18 mouse cellular contexts compared by ENCODE assay signal in the genomic region with DNA sequence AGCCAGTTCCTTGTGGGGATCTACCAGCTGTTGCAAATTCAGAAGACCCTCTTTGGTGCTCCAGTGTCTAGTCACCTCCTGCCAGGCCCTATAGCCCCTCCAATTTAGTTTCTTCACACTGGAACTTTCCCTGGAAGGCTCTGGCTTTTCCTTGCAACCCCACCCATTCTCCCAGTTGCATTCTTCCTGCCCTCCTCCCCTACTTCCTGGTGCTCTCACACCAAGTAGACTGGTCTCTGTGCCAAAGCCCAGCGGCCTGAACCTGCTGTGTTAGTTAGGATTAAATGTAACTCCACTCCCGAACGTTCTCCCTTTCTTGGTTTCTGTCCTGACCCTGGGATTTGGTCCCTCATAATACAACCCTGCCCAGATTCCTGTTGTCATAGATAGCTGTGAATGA. TPM values are rescaled to one million over a fixed set of nuclear protein-coding genes. Genes with fewer than 3 reads are reported as not detected.
DNase-seq lines count a peak whose midpoint lies in the region; ATAC-seq and TF ChIP-seq lines count a peak whose summit lies in the region.
"Had no signal": no experiment of that assay in that cellular context is flagged by ENCODE, and none has a peak within 500 bp of the region (broad histone marks: within the 10 kb centered on the region; RNA-seq: fewer than 3 reads in every experiment).

No protein-coding gene starts in this region.

- no peaks in the 10 kb centered on the region for H3K27me3 ChIP-seq in hindbrain, embryonic 11.5 days (ENCODE audit: control insufficient read depth, insufficient read depth, low read length)
- no peaks in the 10 kb centered on the region for H3K27me3 ChIP-seq in hindbrain, embryonic 10.5 days (ENCODE audit: insufficient read depth, poor library complexity, severe bottlenecking)
- H3K27me3 ChIP-seq in limb, embryonic 13.5 days = no peaks in the 10 kb centered on the region
- H3K27me3 ChIP-seq in limb, embryonic 10.5 days (ENCODE audit: low read depth, poor library complexity, severe bottlenecking) = no peaks in the 10 kb centered on the region
- H3K27me3 ChIP-seq: embryonic facial prominence, embryonic 15.5 days had no signal

- no peak for ATAC-seq in hindbrain, embryonic 11.5 days (ENCODE audit: low FRiP score)
- no peak for ATAC-seq in limb, embryonic 13.5 days (ENCODE audit: low FRiP score, low read depth)
- ATAC-seq: CD4-positive, CD25-positive, alpha-beta regulatory T cell, adult 4 months had no signal

- WGBS in hindbrain, embryonic 11.5 days = 86% methylated on average over 3 of the region's 3 CpGs
- WGBS in hindbrain, embryonic 10.5 days = 80% methylated on average over 3 of the region's 3 CpGs
- 83% methylated on average over 3 of the region's 3 CpGs for WGBS in limb, embryonic 13.5 days
- WGBS in limb, embryonic 10.5 days = 88% methylated on average over 3 of the region's 3 CpGs

- no peak overlapping the region for H3K4me2 ChIP-seq in hindbrain, embryonic 11.5 days (replicated peaks; ENCODE audit: low read depth, low read length)
- H3K4me2 ChIP-seq in limb, embryonic 13.5 days (replicated peaks) = no peak overlapping the region
- H3K4me2 ChIP-seq: embryonic facial prominence, embryonic 15.5 days had no signal

- H3K9ac ChIP-seq in hindbrain, embryonic 11.5 days (ENCODE audit: low read depth, low read length) = peak overlapping the region; percentile 19; the same call in 1 of the 2 replicates
- H3K9ac ChIP-seq in limb, embryonic 13.5 days = 0 out of 2 replicates have a peak overlapping the region, but pooled peaks have one; percentile 25
- H3K9ac ChIP-seq: embryonic facial prominence, embryonic 15.5 days had no signal

- peaks cover 3% of the 10 kb centered on the region; the same call in 1 of the 2 replicates for H3K4me1 ChIP-seq in hindbrain, embryonic 11.5 days (replicated peaks; ENCODE audit: control insufficient read depth, insufficient read depth, low read length)
- H3K4me1 ChIP-seq in hindbrain, embryonic 10.5 days (replicated peaks) = peaks cover 28% of the 10 kb centered on the region
- peaks cover 21% of the 10 kb centered on the region for H3K4me1 ChIP-seq in limb, embryonic 13.5 days
- H3K4me1 ChIP-seq in limb, embryonic 10.5 days = peaks cover 31% of the 10 kb centered on the region

- H3K4me3 ChIP-seq in gastrocnemius, adult 2 months = peak overlapping the region; percentile 46
- H3K4me3 ChIP-seq in hindbrain, embryonic 11.5 days (ENCODE audit: low read depth, low read length) = no peak overlapping the region
- H3K4me3 ChIP-seq in hindbrain, embryonic 10.5 days = no peak overlapping the region
- no peak overlapping the region for H3K4me3 ChIP-seq in limb, embryonic 13.5 days
- no peak overlapping the region for H3K4me3 ChIP-seq in limb, embryonic 10.5 days
- H3K4me3 ChIP-seq: embryonic facial prominence, embryonic 15.5 days; forebrain, embryonic 10.5 days had no signal

- no peaks in the 10 kb centered on the region; the same call in 1 of the 2 replicates for H3K36me3 ChIP-seq in hindbrain, embryonic 11.5 days (ENCODE audit: control insufficient read depth, insufficient read depth, low read length)
- H3K36me3 ChIP-seq in hindbrain, embryonic 10.5 days = peaks cover 53% of the 10 kb centered on the region
- peaks cover 21% of the 10 kb centered on the region for H3K36me3 ChIP-seq in limb, embryonic 13.5 days
- H3K36me3 ChIP-seq in limb, embryonic 10.5 days = peaks cover 11% of the 10 kb centered on the region

- no peaks in the 10 kb centered on the region for H3K9me3 ChIP-seq in hindbrain, embryonic 11.5 days (ENCODE audit: control insufficient read depth, low read length)
- no peaks in the 10 kb centered on the region for H3K9me3 ChIP-seq in hindbrain, embryonic 10.5 days
- no peaks in the 10 kb centered on the region for H3K9me3 ChIP-seq in limb, embryonic 13.5 days
- no peaks in the 10 kb centered on the region for H3K9me3 ChIP-seq in limb, embryonic 10.5 days (replicated peaks)
- H3K9me3 ChIP-seq: embryonic facial prominence, embryonic 15.5 days; forebrain, embryonic 10.5 days; G1E had no signal

- DNase-seq in gastrocnemius, adult 2 months = no peak
- DNase-seq in gastrocnemius, postnatal 14 days = no peak
- DNase-seq in hindbrain, embryonic 11.5 days (ENCODE audit: low spot score) = no peak
- no peak for DNase-seq in hindbrain, embryonic 10.5 days (ENCODE audit: low spot score)
- no peak for DNase-seq in limb, embryonic 10.5 days (ENCODE audit: low spot score)
- peak; percentile 63 for DNase-seq in lung, postnatal 36 days
- DNase-seq in cerebellum, postnatal 36 days = no peak
- DNase-seq: cerebellum, postnatal 10 days; embryo, embryonic 11 days; gastrocnemius, postnatal 25 days; layer of hippocampus, postnatal 36 days; midbrain, embryonic 14.5 days; thymus, postnatal 25 days had no signal

- H3K27ac ChIP-seq in gastrocnemius, adult 2 months = peak overlapping the region; percentile 77
- no peak overlapping the region for H3K27ac ChIP-seq in hindbrain, embryonic 11.5 days (ENCODE audit: low read depth, low read length)
- no peak overlapping the region for H3K27ac ChIP-seq in hindbrain, embryonic 10.5 days
- H3K27ac ChIP-seq in limb, embryonic 13.5 days = 0 out of 2 replicates have a peak overlapping the region, but pooled peaks have one; percentile 1
- no peak overlapping the region for H3K27ac ChIP-seq in limb, embryonic 10.5 days
- H3K27ac ChIP-seq: embryonic facial prominence, embryonic 15.5 days; forebrain, embryonic 10.5 days had no signal

- intact Hi-C loops in gastrocnemius, adult 2 months (cut with DNase I) = loop anchor here (2.0 to 5.0 kb wide), 2 partner anchors 14 to 118 kb away; no protein-coding TSS in a partner anchor
- intact Hi-C loops in gastrocnemius, postnatal 14 days (cut with DNase I; ENCODE audit: low total_unique reads) = no loop called here

- no peak for TF ChIP-seq CTCF in gastrocnemius, adult 2 months (IDR thresholded peaks at IDR 0.05)

RNA-seq across cellular contexts. Expression of gene Inpp5k, which starts 4.0 kb away (rescaled TPM):
- total RNA-seq in gastrocnemius, adult 2 months (2021) = 10 to 100 TPM; 25.9 to 27.4 TPM
- 10 to 100 TPM; 17.0 to 23.0 TPM for total RNA-seq in gastrocnemius, postnatal 14 days (2021)
- polyA plus RNA-seq in hindbrain, embryonic 11.5 days (2014; fragmentation: Nextera tagmentation; extraction: Ambion mirVana) = 26.5 and 28.8 TPM in 2 replicates
- 20.6 and 24.9 TPM in 2 replicates for polyA plus RNA-seq in hindbrain, embryonic 10.5 days (2016; fragmentation: Nextera tagmentation; extraction: Ambion mirVana)
- polyA plus RNA-seq in limb, embryonic 13.5 days (2015; fragmentation: Nextera tagmentation; extraction: Ambion mirVana) = 21.1 and 22.0 TPM in 2 replicates
- 14.4 and 17.6 TPM in 2 replicates for polyA plus RNA-seq in limb, embryonic 10.5 days (2016; fragmentation: Nextera tagmentation; extraction: Ambion mirVana)

RNA-seq across cellular contexts. Expression of gene Myo1c, which starts 15.5 kb away (rescaled TPM):
- 10 to 100 TPM; 34.1 to 43.9 TPM for total RNA-seq in gastrocnemius, adult 2 months (2021)
- total RNA-seq in gastrocnemius, postnatal 14 days (2021) = 10 to 100 TPM; 50.5 to 51.8 TPM
- 9.9 and 10.4 TPM in 2 replicates for polyA plus RNA-seq in hindbrain, embryonic 11.5 days (2014; fragmentation: Nextera tagmentation; extraction: Ambion mirVana)
- polyA plus RNA-seq in hindbrain, embryonic 10.5 days (2016; fragmentation: Nextera tagmentation; extraction: Ambion mirVana) = 16.4 and 19.0 TPM in 2 replicates
- 34.2 and 38.0 TPM in 2 replicates for polyA plus RNA-seq in limb, embryonic 13.5 days (2015; fragmentation: Nextera tagmentation; extraction: Ambion mirVana)
- 19.7 and 20.2 TPM in 2 replicates for polyA plus RNA-seq in limb, embryonic 10.5 days (2016; fragmentation: Nextera tagmentation; extraction: Ambion mirVana)

RNA-seq across cellular contexts. Expression of gene Crk, which starts 44.3 kb away (rescaled TPM):
- 10 to 100 TPM; 53.4 to 64.3 TPM for total RNA-seq in gastrocnemius, adult 2 months (2021)
- total RNA-seq in gastrocnemius, postnatal 14 days (2021) = 10 to 100 TPM; 44.6 to 45.4 TPM
- polyA plus RNA-seq in hindbrain, embryonic 11.5 days (2014; fragmentation: Nextera tagmentation; extraction: Ambion mirVana) = 113 and 127 TPM in 2 replicates
- 107 and 122 TPM in 2 replicates for polyA plus RNA-seq in hindbrain, embryonic 10.5 days (2016; fragmentation: Nextera tagmentation; extraction: Ambion mirVana)
- polyA plus RNA-seq in limb, embryonic 13.5 days (2015; fragmentation: Nextera tagmentation; extraction: Ambion mirVana) = 126 and 128 TPM in 2 replicates
- 105 and 123 TPM in 2 replicates for polyA plus RNA-seq in limb, embryonic 10.5 days (2016; fragmentation: Nextera tagmentation; extraction: Ambion mirVana)

RNA-seq across cellular contexts. Expression of gene Pitpna, which starts 46.9 kb away (rescaled TPM):
- 100 to 1,000 TPM; 151 to 206 TPM for total RNA-seq in gastrocnemius, adult 2 months (2021)
- total RNA-seq in gastrocnemius, postnatal 14 days (2021) = 100 to 1,000 TPM; 176 to 185 TPM
- 96.2 and 99.5 TPM in 2 replicates for polyA plus RNA-seq in hindbrain, embryonic 11.5 days (2014; fragmentation: Nextera tagmentation; extraction: Ambion mirVana)
- polyA plus RNA-seq in hindbrain, embryonic 10.5 days (2016; fragmentation: Nextera tagmentation; extraction: Ambion mirVana) = 68.8 and 80.6 TPM in 2 replicates
- polyA plus RNA-seq in limb, embryonic 13.5 days (2015; fragmentation: Nextera tagmentation; extraction: Ambion mirVana) = 60.9 and 62.5 TPM in 2 replicates
- polyA plus RNA-seq in limb, embryonic 10.5 days (2016; fragmentation: Nextera tagmentation; extraction: Ambion mirVana) = 60.9 and 68.8 TPM in 2 replicates

Comparison
In these comparisons a context has a peak if more than half of its experiments do, and no peak if none do; other contexts are left out.
1. H3K27ac ChIP-seq: peak in gastrocnemius, adult 2 months (single experiment) and limb, embryonic 13.5 days (single experiment); none in hindbrain, embryonic 11.5 days (single experiment), hindbrain, embryonic 10.5 days (single experiment) and limb, embryonic 10.5 days (single experiment).